Mouse (Mus musculus) stomach, postnatal 0 days (tissue): Measurements from ENCODE around the gene Ttc34.

Experiments
- CTCF ChIP-seq: IDR thresholded peaks from 2 replicates; pipeline ENCODE4 v1.5.1; 2016; ENCODE audit warnings: antibody characterized with exemption, low read depth, mild to moderate bottlenecking, moderate library complexity
- EP300 ChIP-seq: optimal IDR thresholded peaks from 2 replicates; pipeline ENCODE3; 2016; ENCODE audit warnings: antibody characterized with exemption

DNA sequence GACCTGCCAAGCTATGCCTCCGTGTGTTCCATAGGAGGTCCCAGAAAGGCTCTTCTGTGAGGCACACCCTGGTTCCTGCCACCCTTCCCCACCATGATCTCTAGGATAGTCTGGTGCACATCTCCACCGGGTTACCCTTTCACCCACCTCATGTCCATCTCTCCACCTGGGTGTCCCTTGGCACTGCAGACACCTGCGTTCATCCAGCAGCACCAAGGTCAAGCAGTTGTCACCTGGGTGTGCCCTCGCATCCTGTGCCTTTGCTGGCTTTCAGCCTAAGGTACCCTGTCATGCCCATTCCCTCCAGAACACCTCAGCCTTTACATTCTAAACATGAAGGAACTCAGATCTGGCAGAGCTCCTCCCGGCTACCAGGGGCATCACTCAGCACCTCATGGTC, 29.1 kb downstream of the Ttc34 start:
- no peak for TF ChIP-seq CTCF
- no peak for TF ChIP-seq EP300
